Mouse (Mus musculus) retina, adult 2 months (tissue): Measurements from ENCODE around the gene Eipr1.
"Not testable (repeated sequence)": the region's sequence is repeated elsewhere in the genome, so short reads cannot be mapped to it uniquely, and the experiment has no call there.

Source experiments
- DNase-seq: peaks from one replicate; pipeline ENCODE4 v3.0.0-alpha.2; 2012; ENCODE audit warnings: low read depth, low spot score

Gene Eipr1

DNA sequence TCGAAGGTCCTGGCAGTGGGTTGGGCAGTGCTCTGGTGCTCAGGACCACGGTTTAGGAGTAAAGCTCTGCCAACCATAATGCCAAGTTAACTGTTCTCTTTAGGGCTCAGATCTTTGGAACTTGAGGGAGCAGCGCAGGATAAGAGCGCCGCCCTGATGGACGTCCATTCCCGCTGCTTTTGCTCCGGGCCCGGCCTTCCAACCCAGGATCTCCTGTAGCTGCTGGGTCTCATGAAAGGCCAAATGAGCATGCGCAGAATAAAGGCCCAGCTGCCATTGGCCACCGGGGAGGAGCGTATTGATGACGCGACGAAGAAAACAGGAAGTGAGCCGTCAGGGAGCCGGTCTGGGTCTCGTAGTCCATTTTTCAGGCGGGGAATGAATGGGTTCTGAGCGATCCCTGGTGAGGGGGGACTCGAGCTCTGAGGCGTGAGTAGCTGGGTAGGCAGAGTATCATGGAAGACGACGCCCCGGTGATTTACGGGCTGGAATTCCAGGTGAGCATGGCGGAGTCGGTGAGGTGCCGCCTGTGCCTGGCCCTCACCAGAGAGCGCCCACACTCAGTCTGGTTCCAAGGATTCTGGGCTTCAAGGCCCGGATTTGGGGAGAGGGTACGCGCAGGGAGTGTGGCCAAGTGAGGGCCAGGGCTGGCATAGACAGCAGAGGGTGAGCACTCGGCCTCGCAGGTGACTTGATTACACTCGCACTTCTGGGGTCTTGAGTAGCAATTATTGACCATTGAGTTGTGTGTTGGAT lies at the start of gene Eipr1:
Eipr1 (plus strand) TSS at position 296 of the 756 bp plus-strand sequence.
- peak; percentile 92 for DNase-seq

DNA sequence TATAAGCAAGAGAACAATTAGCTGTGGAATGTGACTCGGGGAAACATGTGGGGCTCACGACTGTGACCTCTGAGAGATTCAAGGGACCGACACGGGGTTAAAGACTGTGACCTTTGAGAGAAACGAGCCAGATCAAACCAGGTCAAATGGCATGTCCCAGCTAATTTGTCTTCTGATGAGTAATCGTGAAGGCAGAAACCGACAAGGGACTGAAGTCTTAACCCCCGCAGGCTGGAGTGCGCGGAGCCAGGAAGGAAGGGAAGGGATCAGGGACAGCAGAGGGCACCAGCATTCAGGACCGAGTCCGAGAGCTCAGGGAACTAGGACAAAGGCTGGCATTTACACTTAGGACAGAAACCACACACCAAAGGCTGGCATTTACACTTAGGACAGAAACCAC lies 47.2 kb upstream of the Eipr1 start:
- DNase-seq, result no peak

DNA sequence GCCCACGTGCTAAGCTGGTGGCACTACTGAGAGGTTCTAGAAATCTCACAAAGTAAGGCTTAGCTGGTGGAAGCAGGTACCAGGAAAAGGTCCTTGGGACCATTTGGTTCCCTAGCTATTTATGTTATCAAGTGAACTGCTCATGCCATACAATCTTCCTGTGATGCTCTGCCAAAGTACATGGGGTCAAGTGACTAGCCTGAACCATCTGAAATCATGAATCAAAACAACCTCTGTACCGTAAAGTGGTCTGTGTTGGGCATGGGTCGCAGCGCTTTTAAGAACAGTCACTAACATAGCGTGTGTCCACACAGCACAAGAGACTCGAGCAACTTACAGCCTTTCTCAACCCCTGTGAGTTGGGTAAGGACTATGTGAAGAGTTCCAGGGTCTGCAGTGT lies 46.4 kb upstream of the Eipr1 start:
- no peak for DNase-seq

DNA sequence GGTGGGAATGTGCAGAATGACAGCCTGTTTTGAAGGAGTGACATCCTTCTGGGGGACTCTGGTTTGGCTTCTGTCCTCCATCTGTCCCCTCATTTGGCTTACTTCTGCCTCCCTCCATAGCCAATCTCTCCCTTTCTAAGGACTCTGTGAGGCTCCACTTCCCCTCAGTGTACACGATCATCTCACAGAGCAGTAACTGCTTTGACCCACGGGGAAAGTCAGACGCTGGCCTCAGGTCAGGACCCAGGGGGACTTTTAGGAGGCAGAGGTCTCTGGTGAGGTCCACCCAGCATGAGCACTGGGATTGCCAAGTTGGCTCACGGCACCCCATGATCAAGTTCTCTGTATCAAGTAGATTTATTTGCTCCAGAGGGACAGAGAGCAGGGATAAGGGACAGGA lies 43.4 kb upstream of the Eipr1 start:
- DNase-seq, result no peak

DNA sequence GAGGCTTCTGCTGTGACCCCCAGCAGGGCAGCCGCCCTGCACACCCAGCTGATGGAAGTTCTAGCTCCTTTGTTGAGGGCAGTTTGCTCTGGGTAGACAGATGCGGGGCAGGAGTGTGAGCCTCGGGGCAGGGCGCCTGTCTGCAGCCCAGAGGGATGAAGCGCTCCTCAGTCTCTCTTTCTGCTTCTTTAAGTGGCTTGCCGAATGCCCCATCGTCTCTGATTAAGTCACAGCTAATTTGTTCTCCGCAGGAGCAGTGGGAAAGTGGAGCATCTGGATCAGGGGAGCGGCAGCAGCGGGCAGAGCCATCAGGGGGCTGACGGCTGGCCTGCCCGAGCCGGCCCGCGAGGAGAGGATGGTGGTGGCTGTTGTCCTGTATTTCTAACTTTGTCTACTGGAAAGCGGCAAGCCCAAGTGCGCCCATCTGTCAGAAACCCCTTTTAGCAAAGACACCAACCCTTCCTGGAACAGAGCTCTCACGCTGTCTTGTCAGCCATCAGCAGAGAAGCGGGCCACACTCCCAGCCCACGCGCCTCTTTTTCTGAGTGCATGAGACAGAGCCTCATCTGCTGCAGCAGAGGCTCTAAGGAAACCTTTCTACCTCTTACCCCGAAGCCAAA lies 40.9 kb upstream of the Eipr1 start:
- DNase-seq, result no peak

DNA sequence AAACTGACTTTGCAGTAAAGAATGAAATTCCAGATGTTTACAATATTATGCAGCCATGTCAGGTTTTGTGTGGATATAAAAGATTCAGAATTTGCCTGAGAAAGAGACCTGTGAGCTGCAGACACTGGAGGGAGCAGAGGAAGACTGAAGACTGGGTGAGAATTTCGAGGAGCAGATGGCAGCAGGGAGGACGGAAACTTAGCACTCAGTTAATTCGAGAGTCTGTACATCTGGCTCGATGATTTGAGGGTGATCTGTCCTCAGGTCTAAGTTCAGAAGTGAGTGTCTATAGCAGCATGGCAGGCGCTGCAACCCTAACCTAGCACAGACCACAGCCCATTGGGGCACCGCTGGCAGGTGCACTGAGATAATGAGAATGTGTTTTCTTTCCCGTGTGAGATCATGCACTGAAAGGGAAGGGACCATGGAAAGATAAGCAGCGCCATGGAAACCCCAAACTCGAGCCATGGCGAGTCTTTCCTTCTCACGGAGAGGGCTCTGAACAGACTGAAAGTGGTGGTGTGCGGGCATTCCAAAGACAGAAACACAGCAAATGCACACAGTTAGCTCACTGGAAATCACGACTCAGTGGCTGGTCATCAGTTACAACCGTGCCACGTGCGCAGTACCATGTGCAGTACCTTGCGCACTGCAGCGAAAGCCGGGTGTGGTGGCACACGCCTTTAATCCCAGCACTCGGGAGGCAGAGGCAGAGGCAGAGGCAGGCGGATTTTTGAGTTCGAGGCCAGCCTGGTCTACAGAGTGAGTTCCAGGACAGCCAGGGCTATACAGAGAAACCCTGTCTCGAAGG lies 36.6 kb upstream of the Eipr1 start:
- no peak for DNase-seq

DNA sequence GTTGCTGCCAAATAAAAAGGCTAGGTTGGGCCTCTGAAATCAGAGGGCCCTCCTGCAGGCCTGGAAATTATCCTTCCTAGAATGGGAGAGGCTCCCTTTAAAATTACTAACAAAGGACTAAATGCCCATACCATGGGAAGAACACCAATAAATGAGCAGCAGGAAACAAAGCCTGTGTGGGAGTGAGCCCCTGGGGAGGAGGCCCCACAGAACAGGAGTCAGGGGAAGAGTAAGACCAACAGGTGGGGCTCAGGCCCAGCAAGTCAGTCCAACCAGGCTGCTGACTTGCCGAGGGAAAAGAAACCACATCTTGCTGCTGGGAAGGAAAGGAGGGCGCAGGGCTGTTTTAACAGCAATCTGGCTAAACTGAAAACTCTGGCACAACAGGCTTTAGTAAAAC lies 34.5 kb upstream of the Eipr1 start:
- no peak for DNase-seq

DNA sequence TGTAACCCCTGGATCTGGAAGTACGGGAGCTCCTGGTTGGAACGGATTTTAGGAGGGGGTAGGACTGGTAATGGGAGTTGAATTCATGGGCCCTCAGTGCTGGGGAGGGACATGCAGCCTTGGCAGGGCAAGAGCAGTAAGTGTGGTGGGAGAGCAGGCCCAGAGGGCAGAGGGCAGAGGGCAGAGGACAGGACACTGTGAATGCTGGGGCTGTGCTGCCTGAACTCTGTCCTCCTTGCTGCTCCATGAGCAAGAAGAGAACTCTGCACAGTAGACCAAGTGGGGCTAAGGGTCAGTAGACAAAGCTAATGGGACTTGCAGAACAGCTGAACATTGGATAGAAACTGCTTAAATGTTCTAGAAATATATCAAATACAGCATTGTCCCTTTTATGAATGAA lies 33.5 kb upstream of the Eipr1 start:
- no peak for DNase-seq

DNA sequence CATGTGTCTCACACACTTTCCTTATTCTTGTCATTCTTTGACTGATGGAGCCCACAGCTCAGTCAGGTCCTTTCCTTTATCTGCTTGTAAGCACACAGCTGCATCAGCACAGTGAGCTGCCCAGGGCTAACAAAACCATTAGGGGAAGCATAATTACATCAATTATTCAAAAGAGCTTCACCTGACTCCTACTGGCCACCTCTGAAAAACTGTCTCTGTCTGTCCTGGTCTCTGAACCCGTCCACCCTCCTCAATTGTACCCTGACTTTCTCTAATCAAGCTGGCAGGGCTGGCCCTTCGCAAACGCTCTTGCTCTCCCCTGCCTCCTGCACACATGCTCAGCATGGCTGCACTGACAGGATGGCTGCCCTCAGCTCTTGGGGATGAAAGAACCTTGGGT lies 27.2 kb upstream of the Eipr1 start:
- no peak for DNase-seq

DNA sequence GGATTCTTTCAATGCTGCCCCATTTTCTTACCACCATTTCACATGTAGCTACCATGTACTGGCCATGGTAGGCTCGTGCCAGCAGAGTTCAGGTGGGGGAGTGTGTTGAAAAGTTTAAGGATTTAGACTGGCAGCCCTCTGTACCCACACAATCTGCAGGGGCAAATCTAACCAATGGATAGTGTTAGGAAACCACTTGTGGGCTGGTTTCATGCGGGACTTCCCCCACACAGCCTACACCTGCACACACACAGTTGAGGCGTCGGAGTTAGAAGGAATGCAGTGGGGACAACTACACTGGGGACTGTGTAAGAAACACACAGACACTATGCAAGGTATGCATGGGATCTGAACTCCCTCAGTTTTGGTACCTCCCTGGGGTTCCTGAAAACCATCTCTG lies 25.4 kb upstream of the Eipr1 start:
- no peak for DNase-seq

DNA sequence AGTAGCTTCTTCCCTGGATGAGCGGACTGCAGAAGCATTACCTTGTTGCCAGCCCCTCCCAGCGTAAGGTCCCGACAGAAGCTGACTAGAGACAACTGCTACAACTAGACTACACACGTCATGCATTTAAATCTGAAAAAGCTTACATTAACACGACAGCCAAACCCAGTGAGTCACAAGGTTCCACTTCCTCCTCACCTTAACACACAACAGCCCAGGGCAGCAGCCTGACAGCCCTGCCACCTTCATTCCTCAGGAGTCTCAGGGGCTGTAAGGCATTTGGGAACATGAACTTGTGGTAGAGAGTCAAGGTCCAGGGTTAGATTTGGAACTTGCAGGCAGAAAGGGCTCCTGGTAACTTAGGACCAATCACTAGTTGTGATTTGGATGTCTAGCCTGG lies 24.5 kb upstream of the Eipr1 start:
- no peak for DNase-seq

DNA sequence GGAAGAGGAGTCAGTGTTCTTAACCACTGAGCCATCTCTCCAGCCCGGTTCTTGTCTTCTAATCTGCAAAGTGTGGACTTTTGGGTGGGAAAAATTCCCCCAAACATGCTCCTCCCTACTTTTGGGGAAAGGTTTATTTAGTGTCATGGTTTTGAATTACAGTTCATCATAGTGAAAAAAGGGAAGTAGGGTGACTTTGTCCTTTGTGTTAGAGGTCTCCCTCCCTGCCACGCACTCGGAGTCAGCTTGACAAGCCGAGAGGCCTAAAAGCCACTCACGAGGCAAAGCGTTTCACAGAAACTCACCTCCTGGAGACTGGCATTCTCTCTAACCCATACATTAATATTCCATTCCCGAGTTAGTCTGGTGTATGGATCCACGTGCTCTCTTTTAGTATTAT lies 19.0 kb upstream of the Eipr1 start:
- no peak for DNase-seq

DNA sequence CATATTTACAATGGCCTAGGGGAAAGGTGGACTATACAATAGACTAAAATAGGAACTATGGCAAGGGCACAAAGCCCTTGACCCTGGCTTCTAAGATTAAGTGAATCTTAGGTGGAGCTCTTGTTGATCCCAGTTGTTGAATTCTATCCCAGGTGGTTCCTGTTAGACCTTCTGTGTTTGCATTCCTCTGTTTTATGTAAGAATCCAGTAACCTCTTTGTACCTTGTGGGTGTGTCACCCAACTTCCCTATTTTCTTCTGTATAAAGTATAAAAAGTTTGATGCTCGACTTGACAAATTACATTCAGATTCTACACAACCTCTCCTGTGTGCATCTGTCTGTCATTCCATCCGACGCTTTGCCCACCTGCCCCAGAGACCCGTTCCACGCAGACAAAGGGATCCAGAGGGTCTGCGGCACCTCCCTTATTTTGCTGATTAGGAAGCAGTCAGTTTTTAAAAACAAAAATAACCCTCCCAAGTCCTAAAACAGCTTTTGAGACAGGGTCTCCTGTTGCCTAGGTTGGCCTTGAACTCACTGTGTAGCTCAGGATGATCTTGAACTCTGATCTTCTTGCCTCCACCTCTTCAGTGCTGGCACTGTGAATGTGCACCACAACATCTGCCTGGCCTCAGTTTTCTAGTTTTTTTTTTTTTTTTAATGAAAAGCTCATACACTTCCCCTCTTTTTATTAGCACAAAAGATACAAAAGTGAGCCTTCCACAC lies 17.9 kb upstream of the Eipr1 start:
- not testable (repeated sequence) for DNase-seq

DNA sequence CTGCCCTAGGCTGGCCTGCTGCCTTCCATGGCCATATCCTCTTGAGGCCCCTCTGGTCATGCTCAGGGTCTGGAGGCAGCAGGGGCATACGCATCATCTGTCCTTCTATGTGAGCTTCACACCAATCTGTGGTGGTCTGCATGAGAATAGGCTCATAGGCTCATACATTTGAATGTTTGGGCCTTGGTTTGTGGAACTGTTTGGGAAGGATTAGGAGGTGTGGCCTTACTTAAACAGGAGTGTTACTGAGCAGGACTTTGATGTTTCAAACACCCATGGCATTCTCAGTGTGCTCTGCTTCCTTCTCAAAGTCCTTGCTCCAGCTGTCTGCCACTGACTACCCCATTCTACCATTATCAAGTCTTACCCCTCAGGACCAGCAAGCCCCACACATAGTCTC lies 17.3 kb upstream of the Eipr1 start:
- no peak for DNase-seq

DNA sequence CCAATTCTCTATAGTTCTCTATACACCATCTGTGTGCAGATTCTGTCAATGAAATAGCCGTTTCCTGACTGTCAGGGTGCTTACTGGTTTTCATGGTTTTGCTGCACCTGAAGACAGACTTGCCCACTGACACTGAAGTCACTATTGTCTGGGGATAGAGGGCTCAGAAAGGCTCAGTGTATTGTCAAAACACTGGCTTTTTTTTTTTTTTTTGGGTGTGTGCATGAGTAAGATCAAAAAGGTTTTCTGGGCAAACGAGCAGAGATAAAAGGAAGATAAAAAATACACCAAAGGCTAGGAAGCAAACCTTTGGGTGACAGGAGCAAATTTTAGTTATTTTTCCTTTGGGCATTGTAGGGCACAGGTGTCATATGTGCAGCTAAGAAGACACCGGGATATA lies 16.3 kb upstream of the Eipr1 start:
- no peak for DNase-seq

DNA sequence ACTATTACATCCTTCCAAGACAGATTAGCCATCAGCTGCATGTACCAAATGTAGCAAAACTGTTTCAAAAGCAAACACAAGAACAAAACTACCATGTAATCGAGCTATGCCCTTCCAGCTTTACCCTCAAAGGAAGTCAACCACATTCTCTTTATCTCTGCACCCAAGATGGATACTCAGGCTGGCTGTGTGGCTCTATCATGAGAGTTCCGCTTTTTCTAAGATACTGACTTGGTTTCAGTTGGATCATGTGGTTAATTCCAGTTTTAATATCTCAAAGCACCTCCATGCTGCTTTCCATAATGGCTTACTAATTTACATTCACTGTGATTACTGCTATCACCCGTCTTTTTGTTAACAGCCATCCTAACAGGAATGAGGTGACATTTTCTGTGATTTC lies 8.3 kb upstream of the Eipr1 start:
- DNase-seq, result no peak

DNA sequence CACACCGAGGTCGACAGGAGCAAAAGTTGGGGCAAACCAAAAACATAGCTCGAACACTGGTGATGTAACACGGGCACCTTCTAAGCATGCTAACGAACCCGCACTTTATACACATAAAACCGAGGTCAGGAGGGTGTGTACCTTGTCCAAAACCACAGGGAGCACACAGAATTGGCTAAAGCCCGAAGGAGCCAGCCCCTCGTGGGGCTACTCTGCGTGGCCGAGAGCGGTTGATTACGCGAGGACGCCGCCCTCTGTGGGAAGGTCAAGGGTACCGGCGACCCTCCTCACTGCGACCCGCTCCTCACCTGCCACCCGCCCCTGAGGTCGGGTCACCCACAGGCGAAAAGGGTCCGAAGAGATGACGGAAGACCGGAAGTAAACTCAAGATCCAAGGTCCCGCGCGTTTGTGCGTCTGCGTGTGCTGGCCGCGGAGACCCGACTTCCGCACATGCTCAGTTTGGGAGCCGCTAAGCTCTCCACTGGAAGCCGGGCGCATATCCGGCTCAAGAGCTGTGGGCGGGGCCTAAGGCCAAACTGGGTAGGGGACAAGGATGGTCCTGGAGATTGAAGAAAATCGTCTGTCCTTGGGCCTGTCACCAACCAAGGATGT lies 1.5 kb upstream of the Eipr1 start, which contains the start of gene Trappc12:
Trappc12 (minus strand) TSS at position 452 of the 613 bp plus-strand sequence.
- peak; percentile 81 for DNase-seq

DNA sequence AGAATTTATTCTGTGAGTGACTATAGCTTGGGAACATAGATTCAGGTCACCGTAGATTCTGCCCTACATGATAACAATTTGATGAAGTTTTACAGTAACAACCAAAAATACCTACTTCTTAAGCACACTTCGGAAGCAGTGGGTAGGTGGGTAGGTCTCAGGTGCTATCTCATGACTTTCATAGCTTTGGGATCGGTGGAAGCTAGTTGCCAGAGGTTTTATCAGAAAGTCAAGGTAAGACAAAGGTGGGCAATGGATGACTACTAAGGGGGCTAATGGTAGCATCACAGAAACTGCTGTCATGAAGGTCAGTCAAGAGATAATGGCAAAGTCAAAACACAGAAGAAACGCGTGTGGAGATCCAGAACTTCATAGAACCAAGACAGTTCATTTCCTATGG lies 727 bp upstream of the Eipr1 start:
- DNase-seq, result no peak

DNA sequence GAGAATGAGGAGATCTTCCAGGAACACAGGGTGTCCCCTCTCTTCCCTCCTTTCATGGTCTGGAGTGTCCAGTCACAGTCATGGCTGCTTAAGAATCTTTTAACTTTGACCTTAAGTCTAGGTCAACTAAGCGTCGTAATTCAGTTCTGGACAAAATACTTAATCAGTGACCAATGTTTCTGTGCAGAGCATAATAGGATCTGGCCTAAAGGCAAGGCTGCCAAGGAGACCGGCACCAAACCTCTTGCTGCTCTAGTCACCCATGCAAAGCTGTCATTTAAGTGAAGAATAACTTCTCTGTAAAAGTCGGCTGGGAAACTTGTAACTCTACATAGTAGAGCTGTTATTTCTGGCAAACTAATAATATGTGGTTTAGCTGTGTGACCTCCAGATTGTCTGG lies 4.4 kb downstream of the Eipr1 start:
- no peak for DNase-seq

DNA sequence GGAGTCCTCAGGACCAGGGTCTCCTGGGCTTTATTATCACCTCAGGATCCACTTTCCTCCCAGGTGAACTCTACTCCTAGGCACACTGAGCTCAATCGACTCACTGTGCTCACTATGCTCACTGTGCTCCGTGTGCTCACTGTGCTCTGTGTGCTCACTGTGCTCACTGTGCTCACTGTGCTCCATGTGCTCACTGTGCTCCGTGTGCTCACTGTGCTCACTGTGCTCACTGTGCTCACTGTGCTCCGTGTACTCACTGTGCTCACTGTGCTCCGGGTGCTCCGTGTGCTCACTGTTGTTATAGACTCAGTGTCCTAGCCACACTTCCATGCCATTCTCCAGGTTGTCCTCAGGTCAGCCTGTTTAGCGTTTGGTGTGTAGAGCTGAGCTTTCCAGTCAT lies 18.4 kb downstream of the Eipr1 start:
- no peak for DNase-seq

DNA sequence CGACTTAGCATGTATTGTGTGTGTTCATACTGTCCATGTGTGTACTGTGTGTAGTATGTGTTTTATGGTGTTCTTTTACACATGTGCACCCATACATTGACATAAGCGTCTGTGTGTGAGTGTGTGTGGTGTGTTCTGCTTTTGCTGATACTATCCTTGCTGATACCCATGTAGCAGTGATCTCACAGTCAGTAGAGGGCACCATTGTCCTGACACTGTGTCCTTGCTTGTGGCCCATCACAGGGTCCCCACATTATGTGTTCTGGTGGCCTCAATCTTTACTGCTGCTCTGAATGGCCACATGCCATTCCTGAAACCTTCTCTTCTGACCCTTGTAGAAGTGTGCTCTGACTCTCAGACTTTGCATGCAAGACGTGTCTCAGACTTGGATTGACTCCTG lies 22.2 kb downstream of the Eipr1 start:
- no peak for DNase-seq

DNA sequence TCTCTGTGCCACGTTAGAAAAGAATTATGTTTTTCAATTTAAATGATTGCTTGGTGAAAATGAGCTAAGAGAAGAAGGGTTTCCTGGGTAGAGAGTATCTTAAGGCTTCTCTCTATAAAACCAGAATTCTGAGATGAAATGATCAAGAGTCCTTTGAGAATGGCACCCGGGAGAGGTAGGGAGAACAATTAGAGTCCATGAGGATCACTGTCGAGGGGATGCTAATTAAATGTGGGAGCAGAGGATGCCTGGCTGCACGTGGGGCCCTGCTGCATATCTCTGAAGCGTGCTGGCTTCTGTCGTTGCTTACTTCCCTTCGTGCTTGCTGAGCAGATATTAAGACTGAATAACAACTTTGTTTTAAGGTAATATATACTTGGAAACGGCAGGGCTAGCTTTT lies 23.5 kb downstream of the Eipr1 start:
- DNase-seq, result no peak
